Mouse (Mus musculus): ENCODE results near the gene Prm3. TPM values are rescaled to one million over a fixed set of nuclear protein-coding genes. Genes with fewer than 3 reads are reported as not detected.

The Prm3 gene
- not detected in 2 replicates for polyA plus RNA-seq (2012)

DNA sequence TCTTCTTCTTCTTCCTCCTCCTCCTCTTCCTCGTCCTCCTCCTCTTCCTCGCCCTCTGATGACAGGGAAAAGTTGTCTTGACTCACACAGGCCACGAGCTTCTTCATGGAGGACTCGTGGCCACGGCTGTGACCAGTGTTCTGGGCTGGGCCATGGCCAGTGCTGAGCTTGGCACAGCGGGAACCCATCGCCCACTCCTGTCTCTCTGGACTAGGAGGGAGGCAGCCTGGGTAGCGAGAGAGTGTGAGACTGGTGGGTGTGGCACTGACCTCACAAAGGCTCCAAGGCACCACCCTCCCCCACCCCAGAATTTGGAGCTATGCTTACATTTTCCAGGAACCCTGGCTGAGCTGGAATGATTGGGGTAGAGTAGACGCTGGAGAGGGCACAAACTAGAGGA is at the start of gene Prm3:
Gene Prm3 (minus strand): TSS at position 213 of the 400 bp plus-strand sequence.
- TF ChIP-seq TAL1 (IDR thresholded peaks at IDR 0.05; ENCODE audit: low read length) (no peak), GATA1 (IDR thresholded peaks at IDR 0.05; ENCODE audit: low read length) (no peak)

DNA sequence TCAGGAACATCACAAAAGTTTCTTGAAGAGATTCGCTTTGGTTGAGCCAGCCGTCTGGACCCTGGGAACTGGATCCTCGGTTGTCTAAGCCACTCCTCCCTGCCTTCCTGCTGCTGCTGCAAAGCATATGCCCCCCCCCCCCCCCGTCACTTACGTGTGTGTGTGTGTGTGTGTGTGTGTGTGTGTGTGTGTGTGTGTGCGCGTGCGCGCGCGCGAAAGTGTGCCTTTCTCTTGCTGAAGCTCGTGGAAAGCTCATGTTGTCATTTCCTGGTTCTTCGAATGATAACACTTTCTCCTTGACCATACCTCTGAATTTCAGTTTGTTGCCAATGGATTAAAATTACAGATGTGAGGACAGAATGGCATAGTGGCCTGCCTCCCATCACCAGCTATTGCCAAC is 49.3 kb upstream of the Prm3 start:
- H3K36me3 ChIP-seq (ENCODE audit: control insufficient read depth): peaks cover 26% of the 10 kb centered on the region

More for the DNA sequence above, at the start of gene Prm3:
- no peaks in the 10 kb centered on the region for H3K9me3 ChIP-seq (ENCODE audit: control insufficient read depth, low read length)
- no peaks in the 10 kb centered on the region for H3K36me3 ChIP-seq (ENCODE audit: control insufficient read depth)
- H3K4me1 ChIP-seq (ENCODE audit: control insufficient read depth): peaks cover 11% of the 10 kb centered on the region
- H3K27me3 ChIP-seq (ENCODE audit: control insufficient read depth): peaks cover 16% of the 10 kb centered on the region
- H3K4me3 ChIP-seq (replicated peaks): no peak within 1 kb of the TSS

DNA sequence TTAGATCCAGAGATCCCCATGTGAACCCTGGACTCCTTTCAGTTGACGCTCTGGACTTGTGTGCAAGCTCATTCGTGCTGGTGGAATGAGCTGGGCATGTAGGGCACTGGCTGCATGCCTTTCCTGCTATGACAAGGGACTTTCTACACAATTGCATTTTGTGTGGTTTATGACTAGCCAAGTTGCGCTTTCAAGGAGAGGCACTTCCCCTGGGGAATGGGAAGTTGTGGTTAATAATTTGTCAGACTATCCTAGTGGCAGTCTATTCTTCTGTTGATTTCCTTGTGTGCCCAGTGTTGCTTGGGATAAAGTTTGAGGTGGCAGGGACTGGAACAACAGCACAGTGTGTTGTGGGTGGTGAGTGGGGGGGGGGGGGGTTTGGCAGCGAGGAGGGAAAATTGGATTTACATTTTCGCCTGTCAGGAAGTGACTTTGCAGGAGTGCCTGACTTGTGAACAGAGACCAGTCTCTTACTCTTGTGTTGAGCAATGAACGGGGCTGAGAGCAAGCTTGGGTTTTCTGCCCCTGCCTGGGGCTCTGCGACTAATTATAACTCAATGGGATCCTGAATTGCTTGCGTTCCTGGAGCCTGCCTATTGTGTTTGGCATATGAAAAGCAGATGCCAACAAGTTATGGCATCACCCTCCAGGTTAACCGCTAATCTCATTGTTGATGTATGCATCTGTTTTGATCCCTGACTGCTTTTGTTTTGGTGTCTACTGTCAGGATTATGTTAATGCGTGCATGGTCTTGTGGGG is 48.0 kb upstream of the Prm3 start:
- Histone ChIP-seq H3K4me3 (replicated peaks) (no peak overlapping the region), H3K9me3 (ENCODE audit: control insufficient read depth, low read length) (no peaks in the 10 kb centered on the region), H3K36me3 (ENCODE audit: control insufficient read depth) (peaks cover 26% of the 10 kb centered on the region), H3K4me1 (ENCODE audit: control insufficient read depth) (peaks cover 41% of the 10 kb centered on the region), H3K27me3 (ENCODE audit: control insufficient read depth) (peaks cover 9% of the 10 kb centered on the region)
- TF ChIP-seq GATA1 (IDR thresholded peaks at IDR 0.05; ENCODE audit: low read length) (no peak), TAL1 (IDR thresholded peaks at IDR 0.05; ENCODE audit: low read length) (no peak)

More for the DNA sequence above, 49.3 kb upstream of the Prm3 start:
- no peak overlapping the region for H3K4me3 ChIP-seq (replicated peaks)
- TF ChIP-seq GATA1 (IDR thresholded peaks at IDR 0.05; ENCODE audit: low read length) (no peak), TAL1 (IDR thresholded peaks at IDR 0.05; ENCODE audit: low read length) (no peak)
- H3K27me3 ChIP-seq (ENCODE audit: control insufficient read depth): peaks cover 12% of the 10 kb centered on the region
- no peaks in the 10 kb centered on the region for H3K9me3 ChIP-seq (ENCODE audit: control insufficient read depth, low read length)
- peaks cover 34% of the 10 kb centered on the region for H3K4me1 ChIP-seq (ENCODE audit: control insufficient read depth)

DNA sequence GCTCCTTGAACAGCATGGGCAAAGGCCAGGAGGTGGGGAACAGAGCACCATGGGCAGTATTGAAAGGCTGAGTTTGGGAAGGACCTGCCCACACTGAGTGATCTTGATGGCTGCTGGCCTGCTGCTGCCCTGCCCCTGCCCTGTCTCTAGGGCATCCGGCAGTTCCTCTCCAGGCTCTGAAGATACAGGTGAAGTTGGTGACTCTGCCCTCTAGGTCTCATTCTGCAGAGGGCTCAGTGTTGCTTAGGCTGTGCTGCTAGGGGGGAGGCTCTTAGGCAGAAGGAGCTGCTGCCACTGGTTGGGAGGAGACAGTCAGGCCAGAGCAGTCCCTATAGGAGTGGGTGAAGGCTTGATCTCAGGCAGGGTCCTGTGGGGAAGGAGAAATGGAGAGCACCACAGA is 47.2 kb upstream of the Prm3 start:
- peaks cover 12% of the 10 kb centered on the region for H3K27me3 ChIP-seq (ENCODE audit: control insufficient read depth)
- peaks cover 26% of the 10 kb centered on the region for H3K36me3 ChIP-seq (ENCODE audit: control insufficient read depth)
- no peak overlapping the region for H3K4me3 ChIP-seq (replicated peaks)
- no peak for TF ChIP-seq GATA1 (IDR thresholded peaks at IDR 0.05; ENCODE audit: low read length)
- no peak for TF ChIP-seq TAL1 (IDR thresholded peaks at IDR 0.05; ENCODE audit: low read length)
- no peaks in the 10 kb centered on the region for H3K9me3 ChIP-seq (ENCODE audit: control insufficient read depth, low read length)
- peaks cover 38% of the 10 kb centered on the region for H3K4me1 ChIP-seq (ENCODE audit: control insufficient read depth)

DNA sequence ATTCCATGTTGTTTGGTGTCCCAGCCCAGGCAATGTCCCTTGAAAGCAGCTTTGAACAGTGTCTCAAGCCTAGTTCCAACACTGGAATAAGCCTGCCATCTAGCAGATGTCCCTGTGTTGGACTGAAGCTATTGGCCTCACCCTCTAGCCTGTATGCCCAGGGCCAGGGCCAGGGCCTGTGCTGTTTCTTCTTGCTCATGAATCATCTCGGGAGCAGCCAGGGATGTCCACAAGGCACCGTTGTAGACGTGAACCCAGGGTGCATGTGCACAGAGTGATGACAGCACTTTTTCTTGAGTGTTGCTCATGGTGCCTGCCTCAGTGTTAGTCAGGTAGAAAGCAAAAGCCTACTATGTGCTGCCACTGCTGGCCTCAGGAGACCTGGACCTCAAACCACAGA is 46.5 kb upstream of the Prm3 start:
- no peak for TF ChIP-seq GATA1 (IDR thresholded peaks at IDR 0.05; ENCODE audit: low read length)
- TF ChIP-seq TAL1 (IDR thresholded peaks at IDR 0.05; ENCODE audit: low read length): no peak
- Histone ChIP-seq H3K4me3 (replicated peaks) (no peak overlapping the region), H3K36me3 (ENCODE audit: control insufficient read depth) (peaks cover 26% of the 10 kb centered on the region), H3K27me3 (ENCODE audit: control insufficient read depth) (peaks cover 14% of the 10 kb centered on the region), H3K4me1 (ENCODE audit: control insufficient read depth) (peaks cover 38% of the 10 kb centered on the region), H3K9me3 (ENCODE audit: control insufficient read depth, low read length) (no peaks in the 10 kb centered on the region)

DNA sequence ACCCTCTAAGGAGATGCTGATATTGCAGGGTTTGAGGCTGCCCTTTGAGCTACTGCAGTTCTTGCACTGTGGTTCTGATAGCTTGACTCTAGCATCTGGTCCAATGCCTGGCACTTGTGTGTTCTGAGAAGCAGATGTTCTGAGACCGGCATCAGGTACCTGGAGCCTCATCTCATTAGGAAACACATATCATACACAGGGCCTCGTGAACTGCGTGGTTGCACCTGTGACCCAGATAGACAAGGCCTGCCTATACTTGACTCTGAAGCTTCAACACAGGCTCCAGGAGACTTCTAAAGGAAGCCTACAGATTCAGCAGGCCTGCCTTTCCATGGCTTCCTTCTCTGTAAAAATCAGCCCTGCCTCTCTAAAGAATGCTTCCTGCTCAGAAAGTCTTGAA is 45.7 kb upstream of the Prm3 start:
- H3K4me1 ChIP-seq (ENCODE audit: control insufficient read depth): peaks cover 38% of the 10 kb centered on the region
- no peak overlapping the region for H3K4me3 ChIP-seq (replicated peaks)
- no peak for TF ChIP-seq GATA1 (IDR thresholded peaks at IDR 0.05; ENCODE audit: low read length)
- no peak for TF ChIP-seq TAL1 (IDR thresholded peaks at IDR 0.05; ENCODE audit: low read length)
- no peaks in the 10 kb centered on the region for H3K9me3 ChIP-seq (ENCODE audit: control insufficient read depth, low read length)
- peaks cover 25% of the 10 kb centered on the region for H3K36me3 ChIP-seq (ENCODE audit: control insufficient read depth)
- peaks cover 14% of the 10 kb centered on the region for H3K27me3 ChIP-seq (ENCODE audit: control insufficient read depth)

DNA sequence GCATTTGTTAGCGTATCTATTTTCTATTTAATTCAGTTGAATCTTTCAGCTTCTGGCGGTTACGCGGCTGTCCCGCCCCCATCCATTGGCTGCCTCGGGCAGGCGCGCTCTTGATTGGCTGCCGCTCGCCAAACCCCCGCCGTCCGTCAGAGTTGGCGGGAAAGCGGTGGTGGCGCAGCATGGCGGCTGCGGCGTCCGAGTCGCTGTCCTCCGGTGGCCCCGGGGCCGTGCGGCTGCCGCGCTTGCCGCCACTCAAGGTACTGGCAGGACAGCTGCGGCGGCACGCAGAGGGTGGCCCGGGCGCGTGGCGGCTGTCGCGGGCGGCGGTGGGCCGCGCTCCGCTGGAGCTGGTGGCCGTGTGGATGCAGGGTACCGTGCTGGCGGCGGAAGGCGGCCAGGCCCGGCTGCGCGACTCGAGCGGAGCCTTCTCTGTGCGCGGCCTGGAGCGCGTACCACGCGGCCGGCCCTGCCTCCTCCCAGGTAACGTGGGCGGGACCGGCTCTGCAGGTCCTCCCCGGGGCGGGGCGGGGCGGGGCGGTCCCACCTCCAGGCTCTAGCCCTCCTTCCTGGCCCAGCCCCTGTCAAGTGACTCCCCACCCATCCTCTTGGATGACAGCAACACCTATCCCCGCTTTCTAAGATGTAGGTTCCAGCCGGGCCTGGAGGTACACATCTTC is 44.3 kb upstream of the Prm3 start, which contains the start of gene Rmi2:
Gene Rmi2 (plus strand): TSS at position 149 of the 677 bp plus-strand sequence.
- TF ChIP-seq GATA1 (IDR thresholded peaks at IDR 0.05; ENCODE audit: low read length) (no peak), TAL1 (IDR thresholded peaks at IDR 0.05; ENCODE audit: low read length) (no peak)
- H3K4me1 ChIP-seq (ENCODE audit: control insufficient read depth): peaks cover 38% of the 10 kb centered on the region
- peaks cover 20% of the 10 kb centered on the region for H3K36me3 ChIP-seq (ENCODE audit: control insufficient read depth)
- peak within 1 kb of the TSS; percentile 91 for H3K4me3 ChIP-seq (replicated peaks)
- peaks cover 14% of the 10 kb centered on the region for H3K27me3 ChIP-seq (ENCODE audit: control insufficient read depth)
- H3K9me3 ChIP-seq (ENCODE audit: control insufficient read depth, low read length): no peaks in the 10 kb centered on the region

DNA sequence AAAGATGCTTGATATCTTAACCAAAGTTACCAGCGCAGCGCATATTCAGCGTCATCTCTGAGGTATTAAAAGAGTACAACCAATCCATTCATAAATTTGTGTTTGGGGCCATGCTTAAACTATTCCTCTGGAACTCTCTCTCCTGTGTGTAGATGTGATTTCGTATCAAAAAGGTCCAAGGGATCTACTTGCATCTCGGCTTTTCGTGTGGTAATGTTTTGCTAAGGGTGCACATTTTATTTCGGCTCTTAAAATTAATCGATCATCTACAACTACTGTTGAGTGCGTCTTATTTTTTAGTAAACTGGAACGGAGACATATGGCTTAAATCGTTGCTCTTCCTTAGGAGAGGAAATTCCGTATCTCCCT is 43.8 kb upstream of the Prm3 start:
- Histone ChIP-seq H3K9me3 (ENCODE audit: control insufficient read depth, low read length) (no peaks in the 10 kb centered on the region), H3K4me1 (ENCODE audit: control insufficient read depth) (peaks cover 38% of the 10 kb centered on the region), H3K4me3 (replicated peaks) (peak overlapping the region; percentile 91), H3K27me3 (ENCODE audit: control insufficient read depth) (peaks cover 14% of the 10 kb centered on the region), H3K36me3 (ENCODE audit: control insufficient read depth) (peaks cover 15% of the 10 kb centered on the region)
- no peak for TF ChIP-seq GATA1 (IDR thresholded peaks at IDR 0.05; ENCODE audit: low read length)
- no peak for TF ChIP-seq TAL1 (IDR thresholded peaks at IDR 0.05; ENCODE audit: low read length)

DNA sequence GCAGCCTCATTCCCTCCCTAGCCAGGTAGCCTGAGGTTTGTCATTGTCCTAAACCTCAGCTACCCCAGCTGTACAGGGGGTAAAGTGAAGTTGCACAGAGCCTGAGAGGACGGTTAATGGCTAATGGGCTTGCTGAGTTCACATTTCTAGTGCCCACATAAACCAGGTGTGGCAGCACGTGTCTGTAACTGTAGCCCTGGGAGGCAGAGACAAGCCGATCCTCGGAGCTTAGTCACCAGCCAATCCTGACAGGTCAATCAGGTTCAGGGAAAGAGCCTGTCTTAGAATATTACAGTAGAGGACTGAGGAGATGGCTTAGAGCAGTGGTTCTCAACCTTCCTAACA is 37.7 kb upstream of the Prm3 start:
- no peaks in the 10 kb centered on the region for H3K9me3 ChIP-seq (ENCODE audit: control insufficient read depth, low read length)
- H3K27me3 ChIP-seq (ENCODE audit: control insufficient read depth): peaks cover 7% of the 10 kb centered on the region; the same call in 1 of the 2 replicates
- H3K4me1 ChIP-seq (ENCODE audit: control insufficient read depth): no peaks in the 10 kb centered on the region
- no peaks in the 10 kb centered on the region for H3K36me3 ChIP-seq (ENCODE audit: control insufficient read depth)
- TF ChIP-seq GATA1 (IDR thresholded peaks at IDR 0.05; ENCODE audit: low read length) (no peak), TAL1 (IDR thresholded peaks at IDR 0.05; ENCODE audit: low read length) (no peak)
- H3K4me3 ChIP-seq (replicated peaks): no peak overlapping the region
